Mouse (Mus musculus): ENCODE data around the gene Emid1.

Gene Emid1

DNA sequence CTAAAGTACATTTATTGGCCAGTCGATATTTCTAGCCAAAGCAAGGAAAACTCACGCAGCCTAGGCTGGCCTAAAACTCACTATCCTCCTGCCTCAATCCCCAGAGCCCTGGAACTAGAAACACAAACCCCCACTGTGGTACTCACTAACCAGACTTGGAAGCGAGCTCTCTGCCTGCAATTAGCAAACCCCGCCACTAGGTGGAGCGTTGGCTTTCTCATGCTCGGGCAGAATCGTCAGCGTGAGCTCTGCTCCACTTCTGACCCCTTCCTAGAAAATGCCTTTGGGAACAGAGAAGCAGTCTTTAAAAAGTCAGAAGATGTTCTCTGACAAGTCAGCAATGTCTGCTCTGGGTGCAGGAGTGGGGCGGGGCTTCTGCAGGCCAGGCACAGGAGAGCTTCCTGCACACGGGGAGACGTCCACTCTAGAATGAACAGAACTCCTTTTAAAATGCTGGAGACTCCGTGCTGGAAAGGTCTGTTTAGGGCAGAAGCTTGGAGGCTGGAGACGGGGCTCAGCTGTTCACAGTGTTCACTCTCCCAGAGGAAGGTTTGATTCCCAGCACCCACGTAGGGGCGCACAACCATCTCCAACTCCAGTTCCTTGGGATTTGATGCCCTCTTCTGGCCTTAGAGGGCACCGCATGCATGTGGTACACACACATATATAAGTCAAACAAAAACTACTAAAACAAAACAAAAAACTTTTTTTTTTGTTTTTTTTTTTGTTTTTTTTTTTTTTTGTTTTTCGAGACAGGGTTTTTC is 8.8 kb upstream of the Emid1 start:
- DNase-seq, result peak; percentile 60 to 65

DNA sequence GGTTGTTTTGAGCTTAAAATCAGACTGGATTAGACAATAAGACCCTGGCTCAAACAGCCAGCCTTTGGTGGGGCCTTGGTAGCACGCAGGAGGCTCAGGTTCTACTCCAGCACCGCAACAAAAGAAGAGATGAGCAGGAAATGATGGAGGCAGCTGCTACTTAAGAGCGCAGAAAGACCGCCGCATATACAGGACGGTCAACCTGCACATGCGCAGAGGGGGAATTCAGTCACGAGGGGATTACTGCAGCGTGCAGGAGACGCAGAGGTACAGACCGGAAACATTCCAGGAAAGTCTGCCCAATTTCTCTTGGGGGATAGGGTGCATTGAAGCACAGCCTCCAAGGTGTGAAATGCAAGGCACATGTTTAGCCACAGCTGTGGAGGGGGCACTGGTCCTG is 6.0 kb upstream of the Emid1 start:
- no peak for DNase-seq

DNA sequence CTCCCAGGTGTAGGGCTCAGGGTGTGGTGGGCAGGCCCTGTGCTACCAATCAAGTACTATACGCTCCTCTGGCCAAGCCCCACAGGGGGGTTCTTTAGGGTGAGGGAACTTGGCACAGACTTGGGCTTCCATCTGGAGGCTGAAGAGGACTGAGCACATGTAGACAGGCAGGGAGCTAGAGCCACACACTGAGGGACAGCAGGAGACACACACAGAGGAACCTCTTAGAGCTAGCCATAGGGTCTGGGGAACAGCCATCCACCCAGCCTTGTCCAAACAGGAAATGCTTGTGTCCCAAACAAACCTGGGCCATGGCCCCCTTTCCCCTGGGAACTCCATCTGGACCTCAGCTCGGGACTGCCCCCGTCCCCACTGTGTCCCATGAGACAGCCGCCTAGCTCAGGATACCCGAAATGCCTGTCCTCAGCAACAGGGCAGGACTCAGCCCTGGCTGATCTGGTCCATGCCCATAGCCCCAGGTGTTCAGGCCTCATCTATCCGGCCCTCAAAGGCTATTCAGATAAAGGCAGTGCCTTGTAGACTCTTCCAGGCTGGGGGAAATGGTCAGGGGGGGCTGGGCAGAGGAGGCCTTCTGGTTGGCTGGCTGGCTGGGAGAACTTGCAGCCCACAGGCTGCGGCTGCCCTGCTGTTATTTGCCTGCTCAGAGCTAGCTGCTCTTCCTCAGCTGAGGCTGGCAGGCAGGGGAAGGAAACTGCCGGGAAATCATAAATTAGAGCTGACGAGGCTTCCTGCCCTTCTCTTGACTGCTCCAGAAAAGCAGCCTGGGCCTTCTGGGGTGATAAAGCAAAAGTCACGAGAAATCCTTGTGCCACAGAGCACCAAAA is 3.1 kb upstream of the Emid1 start:
- DNase-seq, result peak; percentile 60 to 78

DNA sequence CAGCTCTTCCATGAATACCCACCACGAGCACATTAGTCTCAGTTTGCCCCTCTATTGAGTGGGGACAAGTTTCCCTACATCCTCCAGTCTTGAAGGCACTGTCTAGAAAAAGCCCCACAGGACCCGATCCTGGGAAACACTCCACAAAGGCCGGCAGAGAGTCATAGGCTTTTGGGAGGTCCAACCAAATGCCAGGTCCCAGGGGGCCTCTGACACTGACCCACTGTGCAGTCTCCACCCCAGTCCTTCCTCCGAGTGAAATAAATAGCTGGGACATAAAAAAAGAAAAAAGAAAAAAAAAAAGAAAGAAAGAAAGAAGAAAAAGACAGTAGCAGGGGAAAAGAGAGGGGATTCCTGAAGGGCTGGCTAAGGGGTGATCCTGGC is 818 bp downstream of the Emid1 start:
- no peak for DNase-seq

DNA sequence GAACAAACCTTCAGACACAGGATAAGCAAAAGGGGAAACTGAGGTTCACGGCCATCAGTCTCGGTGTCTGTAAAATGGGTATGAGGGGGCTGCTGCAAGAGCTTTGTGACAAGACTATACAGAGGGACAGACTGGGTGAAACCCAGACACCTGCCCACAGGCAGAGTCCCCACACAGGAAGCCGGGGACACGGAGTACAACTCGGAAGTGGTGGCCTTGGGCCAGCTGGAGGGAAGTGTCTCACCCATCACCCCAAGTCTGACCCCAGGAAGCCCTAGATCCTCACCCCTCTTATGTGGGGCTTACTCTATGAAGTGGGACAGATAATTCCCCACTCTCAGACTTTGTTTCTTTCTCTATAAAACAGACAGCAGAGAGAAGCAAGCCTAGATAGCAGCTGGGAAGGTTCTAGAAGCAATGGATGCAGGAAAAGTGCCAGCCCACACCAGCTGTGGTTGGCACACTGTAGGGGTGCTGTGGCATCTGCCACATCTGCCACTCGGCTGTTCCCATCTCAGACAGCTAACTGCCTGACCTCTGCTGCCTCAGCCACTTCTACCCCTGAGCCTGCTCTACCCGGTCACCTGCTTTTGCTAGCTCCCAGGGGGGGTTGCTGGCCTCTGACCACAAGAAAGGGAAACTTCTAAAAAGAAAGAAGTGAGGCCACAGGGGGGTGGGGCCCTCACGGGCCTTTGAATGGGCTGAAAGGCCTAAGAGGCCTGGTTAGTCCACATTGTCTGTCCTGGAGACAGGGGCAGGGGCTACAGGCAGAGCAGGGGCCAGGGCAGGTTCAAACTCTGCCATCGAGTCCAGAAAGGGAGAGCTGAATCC is 1.4 kb downstream of the Emid1 start:
- peak in 1 of 2 experiments; percentile 63 for DNase-seq

DNA sequence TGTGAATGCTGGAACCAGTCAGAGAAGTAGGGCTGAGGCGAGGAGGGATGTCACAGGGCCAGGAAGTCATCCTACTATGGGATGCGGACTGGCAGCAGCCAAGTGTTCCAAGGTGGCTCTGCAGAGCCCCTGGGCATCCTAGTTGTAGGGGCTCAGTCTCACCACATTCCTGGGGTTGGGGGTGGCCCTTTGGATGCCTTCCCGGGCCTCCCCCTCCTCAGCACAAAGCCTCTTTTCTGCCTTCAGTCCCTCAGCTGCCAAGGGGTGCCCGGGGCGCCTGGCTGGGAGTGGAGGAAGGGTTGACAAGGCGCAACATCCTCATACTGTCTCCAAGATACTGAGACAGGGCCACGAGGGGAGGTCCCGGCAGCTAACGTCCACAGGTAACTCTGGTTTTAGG is 2.1 kb downstream of the Emid1 start:
- no peak for DNase-seq

DNA sequence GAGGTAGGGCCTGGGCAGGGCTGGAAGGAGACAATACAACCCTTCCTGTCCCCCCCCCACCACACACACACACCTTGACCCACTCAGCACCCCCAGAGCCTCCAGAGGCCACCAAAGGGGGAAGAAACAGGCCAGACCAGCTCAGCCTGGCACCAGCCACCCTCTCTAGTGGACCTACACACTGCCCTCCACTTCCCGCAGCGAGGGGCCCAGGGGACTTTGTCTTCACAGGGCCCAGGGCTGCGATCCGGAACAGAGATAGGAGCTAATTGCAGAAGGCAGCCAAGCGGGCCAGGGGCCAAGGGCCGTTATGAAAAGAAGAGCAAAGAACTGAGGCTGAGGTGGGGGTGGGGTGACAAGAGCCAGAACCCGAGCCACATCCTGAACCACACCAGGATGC is 2.8 kb downstream of the Emid1 start:
- DNase-seq, result peak; percentile 73 to 83

DNA sequence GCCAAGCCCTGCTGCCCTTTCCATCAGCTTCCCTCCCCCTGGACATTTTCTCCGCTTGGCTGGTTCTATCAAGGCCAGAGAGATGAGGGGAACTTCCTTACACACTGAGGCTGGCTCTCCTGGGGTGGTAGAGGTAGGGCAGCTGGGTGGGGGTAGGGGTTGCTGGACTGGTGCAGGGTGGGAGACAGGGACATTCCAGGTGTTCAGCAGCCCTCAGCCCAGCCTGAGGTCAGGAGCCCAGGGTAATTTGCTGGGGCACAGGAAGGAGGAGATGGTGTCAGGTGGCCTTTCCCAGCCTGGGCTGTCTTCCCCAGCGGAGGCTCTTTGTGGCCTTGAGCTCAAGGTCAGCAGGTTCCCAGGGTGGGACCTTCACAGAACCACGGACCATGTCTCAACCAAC is 6.5 kb downstream of the Emid1 start:
- DNase-seq, result peak; percentile 57 to 68

DNA sequence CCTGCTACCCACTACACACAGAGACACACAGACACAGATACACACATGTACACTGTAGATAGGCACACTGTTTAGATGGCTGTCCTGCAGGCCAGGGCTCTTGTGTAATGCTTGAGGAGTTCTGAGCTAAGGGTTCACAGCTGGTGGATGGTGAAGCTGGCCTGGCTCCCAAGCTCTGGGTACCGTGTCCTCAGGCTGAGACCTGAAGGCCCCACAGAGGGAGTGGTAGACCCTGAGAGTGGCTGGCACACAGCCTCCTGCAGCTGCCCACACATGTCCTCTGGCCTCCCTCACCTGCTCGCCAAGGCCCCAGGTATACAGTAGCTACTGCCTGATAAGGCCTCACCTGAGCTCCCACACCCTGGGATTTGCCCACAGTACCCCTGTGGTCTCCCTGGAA is 10.1 kb downstream of the Emid1 start:
- no peak for DNase-seq

DNA sequence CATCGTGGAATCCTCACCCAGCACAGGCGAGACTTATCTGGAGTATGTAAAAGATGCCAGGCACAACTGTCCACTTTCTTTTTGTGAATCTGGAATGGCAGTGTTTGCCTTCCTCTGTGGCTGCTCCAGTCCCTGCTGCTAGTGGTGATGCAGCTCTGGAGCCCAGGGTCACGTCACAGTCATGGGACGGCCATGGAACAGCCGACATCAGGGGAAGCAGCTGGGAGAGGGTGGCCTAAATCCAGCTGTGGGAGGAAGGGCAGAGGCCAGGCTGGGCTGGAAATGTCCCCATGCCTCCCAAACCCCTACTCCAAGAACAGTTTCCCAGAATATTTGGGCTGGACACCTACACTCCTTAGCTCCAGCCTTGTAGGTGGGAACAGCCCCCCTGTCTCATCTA is 10.8 kb downstream of the Emid1 start:
- peak in 1 of 2 experiments; percentile 50 for DNase-seq

DNA sequence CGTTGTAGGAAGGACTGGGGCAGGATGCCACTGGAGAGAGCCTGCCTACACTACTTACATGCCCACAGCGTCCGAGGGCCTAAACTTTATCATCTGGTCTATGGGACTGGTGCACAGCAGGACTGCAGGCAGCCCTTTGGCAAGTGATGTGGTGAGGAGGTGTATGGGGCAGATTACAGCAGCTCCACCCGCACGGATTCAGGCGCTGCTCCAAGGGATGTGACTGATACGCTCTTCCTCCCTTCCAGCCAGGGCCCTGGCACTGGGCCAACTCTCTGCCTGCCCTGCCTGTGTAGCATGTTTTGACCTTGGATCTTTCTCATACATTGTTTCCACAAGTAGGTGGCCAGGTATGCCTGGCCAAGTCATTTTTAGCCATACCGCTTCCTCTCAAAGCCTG is 11.4 kb downstream of the Emid1 start:
- DNase-seq, result peak; percentile 81 to 88

DNA sequence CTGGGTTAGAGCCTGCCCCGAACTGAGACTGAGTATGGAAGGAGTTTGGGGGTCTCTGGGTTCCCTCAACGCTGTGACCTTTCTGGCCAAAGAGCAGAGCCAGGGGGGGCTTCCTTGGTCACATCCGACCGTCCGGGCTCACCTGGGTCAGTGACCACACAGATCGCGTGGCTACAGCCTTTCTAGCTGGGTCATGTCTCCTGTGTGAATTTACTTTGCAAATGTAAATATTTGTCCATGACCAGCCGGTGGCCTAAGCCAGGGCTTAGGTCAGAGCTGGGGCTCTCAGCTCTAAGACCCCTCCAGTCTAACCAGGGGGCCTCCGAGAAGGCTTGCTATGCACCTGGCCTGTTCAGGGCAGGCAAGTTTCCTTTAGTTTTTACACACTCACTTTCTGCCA is 12.7 kb downstream of the Emid1 start:
- no peak for DNase-seq

DNA sequence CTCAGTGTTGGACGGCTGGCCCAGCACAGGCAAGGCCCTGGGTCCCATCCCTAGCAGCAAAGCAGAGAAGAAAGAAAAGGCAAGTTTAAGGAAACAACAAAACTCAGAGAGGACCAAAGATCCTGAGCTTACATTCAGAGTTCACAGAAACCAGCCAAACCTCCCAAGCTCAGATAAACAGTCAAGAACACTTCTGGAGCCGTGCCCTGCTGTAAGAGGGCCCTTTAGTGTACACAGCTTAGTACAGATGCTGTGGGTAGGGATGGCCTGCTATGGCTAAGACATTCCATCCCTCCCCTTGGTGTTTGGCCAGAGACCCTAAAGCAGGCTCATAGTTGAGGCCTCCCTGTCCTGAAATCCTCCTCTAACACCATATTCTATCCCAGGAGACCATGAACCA is 13.4 kb downstream of the Emid1 start:
- DNase-seq, result no peak

DNA sequence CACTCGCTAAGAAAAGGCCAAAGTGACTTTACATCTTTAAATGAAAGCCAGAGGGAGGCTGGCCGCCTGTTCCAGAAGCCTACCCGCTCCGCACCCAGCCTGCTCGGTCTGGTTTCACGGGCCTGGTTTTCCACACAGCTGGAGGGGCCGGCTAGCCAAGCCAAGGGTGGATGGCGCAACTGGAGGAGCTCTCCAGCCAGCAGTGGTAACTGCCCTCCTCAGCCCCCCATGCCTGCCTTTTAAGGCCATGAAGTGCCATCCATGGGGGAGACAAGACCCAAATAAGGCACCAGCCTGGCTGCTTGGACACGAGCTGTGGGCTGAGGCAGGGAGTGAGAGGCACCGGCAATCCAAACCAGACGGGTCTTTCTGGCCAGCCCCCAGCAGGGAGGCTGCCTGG is 16.1 kb downstream of the Emid1 start:
- DNase-seq, result peak in 1 of 2 experiments; percentile 62

DNA sequence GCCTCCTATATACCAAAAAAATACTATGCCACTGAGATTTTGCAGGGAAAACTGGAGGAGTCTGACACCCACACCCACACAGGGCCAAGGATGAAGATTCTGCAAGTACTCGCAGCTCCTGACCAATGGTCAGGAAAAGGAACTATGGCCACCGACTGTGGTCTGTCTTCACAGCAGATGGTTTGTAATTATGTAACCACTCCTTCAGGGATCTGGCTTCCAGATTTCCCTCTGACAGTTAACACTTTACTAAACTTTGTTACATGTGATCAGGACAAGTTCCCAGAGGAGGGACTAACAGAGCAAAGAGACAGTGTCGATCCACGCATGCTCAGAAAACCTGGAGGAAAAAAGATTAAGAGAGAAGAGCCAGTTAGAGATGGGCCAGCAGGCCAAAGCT is 19.3 kb downstream of the Emid1 start:
- no peak for DNase-seq

DNA sequence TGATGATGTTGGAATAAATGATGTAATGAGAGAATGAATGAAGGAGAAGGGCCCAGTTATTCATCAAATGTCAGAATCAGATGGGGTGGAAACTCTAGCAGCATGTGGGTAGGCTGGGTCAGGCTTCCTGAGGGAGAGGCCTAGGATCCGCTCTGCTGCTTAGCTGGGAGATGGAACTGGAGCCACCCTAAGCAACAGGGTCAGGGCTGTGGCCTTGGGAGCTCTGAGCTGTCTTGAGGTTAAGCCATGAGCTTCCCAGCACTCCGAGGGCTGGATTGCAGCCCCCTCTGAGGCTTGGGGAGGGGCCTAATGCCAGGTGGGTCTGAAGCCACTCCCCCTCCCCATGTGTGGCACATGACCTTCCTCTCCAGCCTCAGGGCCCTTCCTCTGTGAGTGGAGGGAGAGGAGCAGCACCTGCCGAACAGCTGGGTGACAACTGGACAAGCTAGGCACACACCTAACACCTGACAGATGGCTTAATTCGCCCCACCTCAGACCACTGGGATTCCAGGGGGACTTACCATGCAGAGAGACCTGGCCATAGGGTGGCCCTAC is 21.9 kb downstream of the Emid1 start:
- no peak for DNase-seq

DNA sequence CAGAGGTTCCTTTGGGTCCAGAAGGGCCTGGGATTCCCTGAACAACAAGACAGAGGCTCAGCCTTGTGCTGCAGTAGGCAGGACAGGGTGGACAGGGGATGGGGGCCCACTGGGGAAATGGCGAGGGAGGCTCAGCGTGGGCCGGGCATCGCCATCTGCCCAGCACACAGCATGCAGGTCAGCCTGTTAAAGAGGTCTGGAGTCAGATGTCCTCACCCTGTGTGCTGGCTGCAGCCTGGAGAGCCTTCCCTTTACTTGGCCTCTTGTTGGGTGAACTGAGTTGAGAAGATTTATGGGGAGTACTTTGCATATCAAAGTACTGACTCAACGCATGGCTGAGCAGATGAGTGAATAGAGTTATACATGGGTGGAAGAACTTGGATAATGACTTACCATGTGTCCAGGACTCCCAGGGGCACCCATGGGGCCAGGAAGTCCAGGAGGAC is 23.0 kb downstream of the Emid1 start:
- DNase-seq, result no peak

DNA sequence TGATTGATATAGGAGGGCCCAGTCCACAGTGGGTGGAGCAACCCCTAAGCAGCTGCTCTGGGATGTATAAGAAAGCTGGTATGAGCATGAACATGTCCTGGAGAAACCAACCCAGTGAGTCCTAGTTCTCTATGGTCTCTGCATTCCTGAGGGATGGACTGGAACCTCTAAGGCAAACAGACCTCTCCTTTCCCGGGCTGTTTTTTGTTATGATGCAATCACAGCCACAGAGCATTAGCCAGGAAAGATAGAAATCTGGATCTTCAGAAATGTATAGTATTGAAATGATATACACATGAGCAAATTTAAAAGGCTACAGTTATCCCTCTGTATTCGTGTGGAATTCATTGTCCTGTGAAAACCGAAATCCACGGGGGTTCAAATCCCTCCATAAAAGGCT is 26.3 kb downstream of the Emid1 start:
- DNase-seq, result no peak

DNA sequence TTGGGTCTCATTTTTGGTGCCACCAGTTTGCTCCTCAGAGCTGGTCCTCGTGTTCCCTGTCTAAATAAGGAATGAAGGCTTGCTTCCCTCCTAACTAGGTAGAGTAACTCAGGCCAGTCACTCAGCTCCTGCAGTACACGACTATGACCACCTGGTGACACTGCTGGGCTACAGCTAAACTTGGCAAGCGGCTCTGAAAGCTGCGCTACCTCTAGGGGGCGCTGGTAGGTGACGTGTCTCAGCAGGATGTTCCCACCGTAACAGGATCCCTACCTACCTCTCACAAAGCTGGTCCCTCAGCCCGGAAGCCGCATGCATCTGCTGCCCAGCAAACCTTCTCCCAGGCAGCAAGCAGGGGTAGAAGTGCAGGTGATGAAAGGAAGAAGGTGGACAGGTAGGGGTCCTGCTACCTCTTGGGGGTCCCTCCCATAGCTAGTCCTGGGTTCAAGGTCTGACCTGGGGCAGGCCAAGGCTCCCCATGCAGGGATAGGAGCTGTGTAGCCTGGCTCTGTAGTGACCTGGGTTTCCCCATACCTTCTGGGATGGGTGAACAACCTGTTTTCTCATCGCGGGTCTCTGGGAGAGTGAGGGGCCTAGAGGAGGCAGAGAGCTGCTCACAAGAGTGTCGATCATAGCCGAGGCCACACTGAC is 37.0 kb downstream of the Emid1 start:
- peak; percentile 94 to 95 for DNase-seq

DNA sequence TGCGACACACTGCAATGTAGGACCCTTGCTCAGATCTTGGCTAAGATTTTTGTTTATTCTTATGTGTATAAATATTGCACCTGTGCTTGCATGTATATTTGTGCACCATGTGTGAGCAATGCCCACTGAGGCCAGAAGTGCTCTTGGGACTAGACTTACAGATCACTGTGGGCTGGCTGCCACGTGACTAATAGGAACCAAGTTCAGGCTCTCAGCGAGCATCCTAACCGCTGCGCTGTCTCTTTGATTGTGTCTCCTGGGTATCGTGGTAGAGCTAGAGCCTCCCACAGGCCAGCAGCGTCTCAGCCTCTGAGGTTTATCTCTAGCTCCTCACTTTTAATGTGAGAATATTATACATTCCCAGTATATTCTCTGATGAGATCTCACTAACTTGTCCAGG is 38.4 kb downstream of the Emid1 start:
- no peak for DNase-seq

DNA sequence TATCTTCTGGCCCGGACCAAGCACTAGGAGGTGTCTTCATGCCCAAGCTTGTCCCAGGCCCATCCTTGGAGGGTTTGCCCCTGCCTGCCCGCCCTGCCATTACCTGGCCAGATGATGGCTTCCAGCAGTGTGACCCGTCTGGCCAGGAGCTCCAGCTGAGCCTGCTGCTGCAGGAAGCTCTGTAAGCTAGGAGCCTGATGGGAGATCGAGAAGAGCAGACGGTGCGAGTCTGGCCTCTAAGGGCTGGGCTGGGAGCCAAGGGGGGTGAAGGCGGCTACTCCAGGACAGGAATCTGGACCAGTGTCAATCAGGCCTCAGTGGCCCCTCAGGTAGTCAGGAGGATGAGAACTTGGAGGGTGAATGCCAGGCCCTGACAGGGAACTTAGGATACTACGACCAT is 42.6 kb downstream of the Emid1 start:
- DNase-seq, result no peak

DNA sequence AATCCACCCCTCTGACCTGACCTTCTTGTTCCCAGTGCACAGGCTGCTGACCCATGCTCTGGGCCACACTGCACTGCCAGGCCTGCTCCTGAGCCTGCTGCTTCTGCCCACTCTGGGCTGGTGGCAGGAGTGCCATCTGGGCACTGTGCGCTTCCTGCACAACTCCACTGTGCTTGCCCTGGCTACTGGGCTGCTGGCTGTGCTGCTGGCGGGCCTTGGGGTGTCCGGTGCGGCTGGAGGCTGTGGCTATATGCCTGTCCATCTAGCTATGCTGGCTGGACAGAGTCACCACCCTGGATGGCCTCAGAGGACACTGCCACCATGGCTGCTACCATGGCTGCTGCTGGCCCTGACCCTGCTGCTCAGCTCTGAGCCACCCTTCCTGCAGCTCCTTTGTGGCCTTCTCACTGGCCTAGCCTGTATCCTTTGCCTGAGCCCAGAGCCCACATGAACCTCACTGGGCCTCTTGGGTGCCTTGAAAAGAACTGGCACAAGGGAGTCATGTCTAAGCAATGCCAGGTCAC is 48.0 kb downstream of the Emid1 start:
- DNase-seq, result no peak
